Mouse (Mus musculus) stomach, embryonic 15.5 days (tissue): ENCODE results near the gene Arnt. TPM values are rescaled to one million over a fixed set of nuclear protein-coding genes. Genes with fewer than 3 reads are reported as not detected.
A peak's percentile ranks its signal among the peaks of the same experiment; 100 is the strongest.
"Not testable (repeated sequence)": the region's sequence is repeated elsewhere in the genome, so short reads cannot be mapped to it uniquely, and the experiment has no call there.

Experiments used
- ATAC-seq: fragments of 200-750 bp; cut with Nextera tagmentation; 2 replicates; pipeline ENCODE4 v1.8.0; 2017; ENCODE audit warnings: low read depth, moderate number of reproducible peaks, moderate TSS enrichment; ENCODE audit not compliant: insufficient read depth, low FRiP score
- H3K27ac ChIP-seq: fragments of 300-500 bp; sonication (generic); 2 replicates; pipeline ENCODE4 v1.5.1; 2015; ENCODE audit warnings: mild to moderate bottlenecking, inconsistent platforms
- H3K27me3 ChIP-seq: fragments of 300-500 bp; sonication (generic); replicated peaks from 2 replicates; pipeline ENCODE4 v1.6.1; 2015; ENCODE audit warnings: inconsistent platforms
- H3K36me3 ChIP-seq: fragments of 300-500 bp; sonication (generic); 2 replicates; pipeline ENCODE4 v1.6.1; 2015; ENCODE audit warnings: inconsistent platforms
- H3K4me1 ChIP-seq: fragments of 300-500 bp; sonication (generic); 2 replicates; pipeline ENCODE4 v1.6.1; 2015; ENCODE audit warnings: inconsistent platforms
- H3K4me2 ChIP-seq: fragments of 300-500 bp; sonication (generic); 2 replicates; pipeline ENCODE4 v1.6.1; 2015; ENCODE audit warnings: mild to moderate bottlenecking, inconsistent platforms
- H3K4me3 ChIP-seq: fragments of 300-500 bp; sonication (generic); replicated peaks from 2 replicates; pipeline ENCODE4 v1.5.1; 2015; ENCODE audit warnings: inconsistent platforms
- H3K9ac ChIP-seq: fragments of 300-500 bp; sonication (generic); 2 replicates; pipeline ENCODE4 v1.6.1; 2015; ENCODE audit warnings: inconsistent platforms
- H3K9me3 ChIP-seq: fragments of 300-500 bp; sonication (generic); 2 replicates; pipeline ENCODE4 v1.6.1; 2016; ENCODE audit warnings: inconsistent platforms
- WGBS: fragments of 180-500 bp; shearing (Covaris S2); methylation state at CpG from one replicate; pipeline ENCODE4 v1.1.7; 2015; 5-methylcytosine and 5-hydroxymethylcytosine counted together
- polyA plus RNA-seq: library from polyadenylated mRNA; unstranded; fragments of >200 nt; fragmentation: Nextera tagmentation; extraction: Ambion mirVana; gene quantifications from 2 replicates; pipeline ENCODE4 v1.2.1, GENCODE M21; 2015

Gene Arnt
- polyA plus RNA-seq = 38.6 and 42.4 TPM in 2 replicates

DNA sequence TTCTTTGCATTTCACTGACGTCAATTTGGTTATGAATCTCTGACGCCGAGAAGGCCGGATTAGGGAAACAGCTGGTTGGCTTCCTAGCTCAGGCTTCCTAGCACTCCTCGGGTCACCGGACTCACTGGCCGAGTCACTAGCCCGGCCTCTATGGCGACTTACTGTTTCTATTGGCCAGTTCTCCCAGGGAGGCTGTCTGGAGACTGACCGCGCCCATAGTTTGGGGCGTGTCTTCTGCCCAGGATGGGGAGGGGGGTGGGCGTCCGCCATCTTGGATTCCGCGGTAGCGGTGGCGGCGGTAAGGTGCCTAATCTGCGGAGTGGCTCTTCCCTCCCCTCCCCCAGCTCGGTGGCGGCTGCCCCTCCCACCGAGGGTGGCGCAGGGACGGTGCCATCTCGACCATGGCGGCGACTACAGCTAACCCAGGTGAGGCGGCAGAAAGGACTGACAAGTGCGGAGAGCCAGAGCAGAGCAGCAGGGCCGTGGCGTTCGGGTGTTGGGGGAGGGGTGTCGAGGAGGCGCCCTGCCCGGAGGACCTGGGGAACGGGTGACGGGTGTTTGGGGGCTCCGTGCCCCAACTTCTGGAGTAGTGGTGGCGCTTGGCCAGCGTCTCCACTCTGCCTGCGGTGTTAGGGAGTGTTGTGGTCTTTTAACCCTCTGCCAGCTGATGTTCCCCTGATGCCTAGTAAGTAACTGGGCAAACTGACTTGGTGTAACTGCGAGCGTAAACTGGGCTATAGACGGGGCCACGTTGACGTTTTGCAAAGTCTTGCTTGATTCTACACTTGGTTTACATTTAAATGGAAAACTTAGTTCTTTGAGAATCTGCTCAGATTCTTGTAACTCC lies at the start of gene Arnt:
Gene Arnt, plus strand, starts transcription at position 253 of the 847 bp plus-strand sequence.
- Histone ChIP-seq H3K27me3 (no peaks in the 10 kb centered on the region), H3K9ac (peak within 1 kb of the TSS; percentile 63), H3K4me1 (no peaks in the 10 kb centered on the region), H3K9me3 (no peaks in the 10 kb centered on the region), H3K4me2 (peak within 1 kb of the TSS; percentile 52), H3K27ac (peak within 1 kb of the TSS; percentile 65), H3K4me3 (peak within 1 kb of the TSS; percentile 77), H3K36me3 (peaks cover 16% of the 10 kb centered on the region; the same call in 1 of the 2 replicates)
- peak; percentile 100 for ATAC-seq
- under 1% methylated on average over 47 of the region's 47 CpGs for WGBS

DNA sequence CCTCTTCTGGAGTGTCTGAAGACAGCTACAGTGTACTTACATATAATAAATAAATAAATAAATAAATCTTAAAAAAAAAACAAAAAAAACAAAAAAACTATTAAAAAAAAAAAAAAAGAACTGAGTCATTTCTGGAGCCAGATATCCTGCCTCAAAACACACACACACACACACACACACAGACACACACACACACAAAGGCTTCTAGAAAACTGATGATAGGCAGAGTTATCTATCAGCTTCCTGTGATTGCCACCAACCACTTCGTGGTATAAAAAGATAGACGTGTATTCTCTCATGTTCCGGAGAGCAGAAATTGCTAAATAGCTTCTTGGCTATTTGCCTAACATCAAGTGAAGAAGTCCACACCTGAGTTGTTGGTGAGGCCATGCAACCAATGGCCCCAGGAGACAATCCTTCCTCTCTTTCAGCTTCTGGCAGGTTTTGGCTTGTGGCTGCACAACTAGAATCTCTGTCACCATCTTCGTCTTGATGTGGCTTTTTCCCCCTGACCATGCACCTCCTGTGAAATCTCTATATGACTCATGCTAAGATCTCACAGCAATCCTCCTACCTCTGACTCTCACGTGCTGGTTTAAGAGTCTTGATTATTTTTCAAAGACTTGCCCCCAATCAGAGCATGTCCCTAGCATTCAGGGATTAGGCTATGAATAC lies 48.6 kb upstream of the Arnt start:
- no peaks in the 10 kb centered on the region for H3K4me1 ChIP-seq
- 75% methylated on average over 5 of the region's 5 CpGs for WGBS
- no peak overlapping the region for H3K27ac ChIP-seq
- no peak overlapping the region for H3K4me3 ChIP-seq
- no peak for ATAC-seq
- H3K27me3 ChIP-seq = no peaks in the 10 kb centered on the region
- H3K4me2 ChIP-seq = no peak overlapping the region
- H3K36me3 ChIP-seq = no peaks in the 10 kb centered on the region
- H3K9ac ChIP-seq = no peak overlapping the region
- no peaks in the 10 kb centered on the region for H3K9me3 ChIP-seq

DNA sequence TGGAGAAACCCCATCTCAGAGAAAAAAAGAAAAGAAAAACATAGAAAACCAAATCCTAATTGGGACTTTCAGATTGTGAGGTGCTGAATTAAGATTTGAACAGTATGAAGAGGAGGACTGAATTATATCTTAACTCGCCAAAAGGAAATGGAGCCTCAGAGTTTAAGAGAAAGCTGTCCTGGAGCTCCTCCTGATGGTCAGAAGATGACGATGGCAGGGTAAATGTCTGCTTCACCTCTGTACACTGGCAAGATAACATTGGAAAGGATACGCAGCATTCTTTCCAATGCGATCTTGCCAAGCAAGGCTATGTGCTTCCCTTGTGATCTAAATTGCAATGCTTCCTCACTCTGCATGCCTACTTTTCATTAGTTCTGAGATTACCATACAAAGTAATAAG lies 39.8 kb upstream of the Arnt start:
- H3K36me3 ChIP-seq = no peaks in the 10 kb centered on the region
- 83% methylated on average over 4 of the region's 4 CpGs for WGBS
- no peaks in the 10 kb centered on the region for H3K27me3 ChIP-seq
- no peak overlapping the region for H3K4me3 ChIP-seq
- H3K4me1 ChIP-seq = no peaks in the 10 kb centered on the region
- no peak overlapping the region for H3K9ac ChIP-seq
- no peak overlapping the region for H3K4me2 ChIP-seq
- H3K27ac ChIP-seq = no peak overlapping the region
- H3K9me3 ChIP-seq = no peaks in the 10 kb centered on the region
- no peak for ATAC-seq

DNA sequence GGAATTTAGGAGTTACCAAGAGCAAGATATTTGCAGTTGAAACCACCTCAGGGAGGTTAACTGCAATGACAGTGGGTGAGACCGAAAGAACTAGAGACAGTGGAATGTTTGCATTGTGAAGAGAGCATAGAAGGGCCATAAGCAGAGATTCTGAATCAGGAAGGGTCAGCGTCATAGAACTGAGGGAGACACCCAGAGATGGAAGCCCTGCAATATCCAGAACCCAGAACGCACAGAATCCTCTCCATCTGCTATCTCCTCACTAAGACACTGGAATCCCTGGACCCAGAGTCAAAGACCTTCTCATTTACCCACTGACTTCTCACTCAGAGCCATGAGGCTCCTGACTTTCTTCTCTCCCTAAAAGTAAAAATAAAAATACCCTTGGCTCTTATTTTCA lies 31.4 kb upstream of the Arnt start, which contains the start of gene 4930558C23Rik:
Gene 4930558C23Rik, minus strand, starts transcription at position 101 of the 400 bp plus-strand sequence.
- Histone ChIP-seq H3K4me1 (no peaks in the 10 kb centered on the region), H3K36me3 (no peaks in the 10 kb centered on the region), H3K4me2 (no peak within 1 kb of the TSS), H3K9ac (no peak within 1 kb of the TSS), H3K4me3 (no peak within 1 kb of the TSS), H3K9me3 (no peaks in the 10 kb centered on the region), H3K27ac (no peak within 1 kb of the TSS), H3K27me3 (no peaks in the 10 kb centered on the region)
- 86% methylated on average over 3 of the region's 3 CpGs for WGBS
- ATAC-seq = no peak

DNA sequence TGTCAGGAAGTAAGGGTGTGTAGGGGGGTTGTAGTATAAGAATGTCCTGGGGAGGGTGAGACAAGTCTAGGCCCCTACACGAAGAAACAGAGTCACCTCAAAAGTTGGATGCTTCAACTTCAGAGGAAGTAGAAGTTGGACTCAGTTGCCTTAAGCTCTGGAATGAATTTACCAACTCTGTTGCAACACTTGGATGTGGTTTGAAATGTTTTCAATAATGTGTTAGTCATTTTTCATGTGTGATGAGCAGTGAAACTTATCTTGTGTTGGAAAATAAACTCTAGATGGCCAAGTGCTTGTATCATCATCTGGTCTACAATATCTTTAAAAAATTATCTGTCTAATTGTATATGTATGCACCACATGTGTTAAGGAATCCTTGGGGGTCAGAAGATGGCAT lies 26.5 kb upstream of the Arnt start:
- H3K27ac ChIP-seq = no peak overlapping the region
- no peaks in the 10 kb centered on the region for H3K36me3 ChIP-seq
- H3K4me1 ChIP-seq = no peaks in the 10 kb centered on the region
- no peak overlapping the region for H3K4me3 ChIP-seq
- no peaks in the 10 kb centered on the region for H3K27me3 ChIP-seq
- H3K9me3 ChIP-seq = no peaks in the 10 kb centered on the region
- WGBS = 69% methylated on average over 1 of the region's 1 CpGs
- H3K9ac ChIP-seq = no peak overlapping the region
- H3K4me2 ChIP-seq = no peak overlapping the region
- ATAC-seq = no peak

DNA sequence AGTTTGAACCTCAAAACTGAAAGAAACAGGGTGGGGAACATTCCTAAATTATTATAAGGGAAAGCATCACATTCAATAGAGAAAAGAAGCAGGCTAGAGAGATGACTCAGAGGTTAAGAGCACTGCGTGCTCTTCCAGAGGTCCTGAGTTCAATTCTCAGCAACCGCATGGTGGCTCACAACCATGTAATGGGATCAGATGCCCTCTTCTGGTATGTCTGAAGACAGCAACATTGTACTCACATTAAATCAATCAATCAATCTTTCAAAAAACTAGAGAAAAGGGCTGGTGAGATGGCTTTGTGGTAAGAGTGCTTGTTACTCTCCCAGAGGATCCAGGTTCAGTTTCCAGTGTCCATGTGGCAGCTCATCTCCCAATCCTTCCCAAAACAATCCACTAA lies 25.3 kb upstream of the Arnt start:
- H3K27me3 ChIP-seq = no peaks in the 10 kb centered on the region
- H3K4me3 ChIP-seq = no peak overlapping the region
- H3K4me2 ChIP-seq = no peak overlapping the region
- H3K36me3 ChIP-seq = no peaks in the 10 kb centered on the region
- no peak overlapping the region for H3K27ac ChIP-seq
- no peaks in the 10 kb centered on the region for H3K9me3 ChIP-seq
- H3K4me1 ChIP-seq = no peaks in the 10 kb centered on the region
- no peak for ATAC-seq
- WGBS = 80% methylated on average over 2 of the region's 2 CpGs
- no peak overlapping the region for H3K9ac ChIP-seq

DNA sequence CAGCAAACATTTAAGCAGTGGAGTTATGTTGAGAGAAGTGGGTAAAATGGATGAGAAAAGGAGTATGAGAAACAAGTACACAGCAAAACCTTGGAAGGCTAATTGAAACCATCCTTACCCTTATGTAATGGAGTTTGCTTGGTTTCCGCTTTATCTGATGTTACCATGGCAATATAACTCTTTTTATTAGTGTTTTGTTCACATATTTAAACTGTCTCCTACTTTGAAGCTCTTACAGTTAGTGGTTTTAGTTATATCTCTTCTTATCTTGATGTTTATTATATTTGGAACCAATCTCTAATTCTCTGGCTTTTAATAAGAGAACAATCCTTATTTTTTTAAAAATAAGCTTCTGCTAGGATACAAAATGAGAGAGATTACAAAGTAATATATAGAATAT lies 21.9 kb upstream of the Arnt start:
- no peaks in the 10 kb centered on the region for H3K36me3 ChIP-seq
- ATAC-seq = no peak
- no peaks in the 10 kb centered on the region for H3K9me3 ChIP-seq
- WGBS = 77% methylated on average over 1 of the region's 1 CpGs
- H3K4me3 ChIP-seq = no peak overlapping the region
- H3K27ac ChIP-seq = no peak overlapping the region
- no peaks in the 10 kb centered on the region for H3K4me1 ChIP-seq
- H3K4me2 ChIP-seq = no peak overlapping the region
- no peak overlapping the region for H3K9ac ChIP-seq
- H3K27me3 ChIP-seq = no peaks in the 10 kb centered on the region

DNA sequence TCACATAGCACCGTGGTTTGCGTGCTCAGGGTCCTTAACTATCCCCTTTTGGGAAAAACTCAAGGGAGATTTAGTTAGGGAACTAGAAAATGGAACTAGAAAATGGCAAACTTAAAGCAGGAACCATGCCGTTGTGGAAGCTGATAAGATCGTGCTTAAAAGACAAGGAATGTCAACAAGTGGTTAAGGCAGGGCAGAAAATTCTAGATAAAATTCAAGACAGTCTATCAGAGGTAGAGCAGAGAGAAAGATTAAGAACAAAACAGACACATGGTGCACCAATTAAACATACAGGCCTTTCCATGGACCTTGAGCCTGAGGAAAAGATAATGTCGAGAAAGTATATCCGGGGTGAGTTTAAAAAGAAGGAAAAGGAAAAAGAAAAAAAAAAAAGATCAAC lies 16.3 kb upstream of the Arnt start:
- ATAC-seq = no peak
- Histone ChIP-seq H3K27me3 (no peaks in the 10 kb centered on the region), H3K4me1 (no peaks in the 10 kb centered on the region), H3K27ac (no peak overlapping the region), H3K36me3 (no peaks in the 10 kb centered on the region), H3K9ac (no peak overlapping the region), H3K4me3 (no peak overlapping the region), H3K4me2 (no peak overlapping the region), H3K9me3 (no peaks in the 10 kb centered on the region; the same call in 1 of the 2 replicates)
- 83% methylated on average over 6 of the region's 6 CpGs for WGBS

DNA sequence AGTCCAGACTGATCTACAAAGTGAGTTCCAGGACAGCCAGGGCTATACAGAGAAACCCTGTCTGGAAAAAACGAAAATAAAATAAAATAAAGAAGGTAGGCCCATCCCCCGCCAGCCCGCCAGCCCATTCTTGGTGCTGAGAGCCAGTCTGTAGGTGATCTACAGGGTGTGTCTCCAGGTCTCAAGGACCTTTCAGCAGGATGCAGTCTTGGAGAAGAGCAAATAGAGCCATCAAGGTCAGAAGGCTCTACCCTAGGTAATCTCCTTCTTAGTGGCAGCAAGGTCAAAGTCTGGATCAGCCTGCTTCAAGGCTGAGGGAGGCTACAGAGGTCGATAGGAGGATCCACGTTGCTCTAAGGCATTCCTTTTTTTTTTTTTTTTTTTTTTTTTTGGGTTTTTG lies 7.7 kb upstream of the Arnt start:
- ATAC-seq, H3K36me3 ChIP-seq, H3K4me1 ChIP-seq, H3K9ac ChIP-seq, H3K9me3 ChIP-seq, H3K4me2 ChIP-seq, H3K27ac ChIP-seq, H3K4me3 ChIP-seq, H3K27me3 ChIP-seq: not testable (repeated sequence)
- WGBS = 85% methylated on average over 5 of the region's 5 CpGs

DNA sequence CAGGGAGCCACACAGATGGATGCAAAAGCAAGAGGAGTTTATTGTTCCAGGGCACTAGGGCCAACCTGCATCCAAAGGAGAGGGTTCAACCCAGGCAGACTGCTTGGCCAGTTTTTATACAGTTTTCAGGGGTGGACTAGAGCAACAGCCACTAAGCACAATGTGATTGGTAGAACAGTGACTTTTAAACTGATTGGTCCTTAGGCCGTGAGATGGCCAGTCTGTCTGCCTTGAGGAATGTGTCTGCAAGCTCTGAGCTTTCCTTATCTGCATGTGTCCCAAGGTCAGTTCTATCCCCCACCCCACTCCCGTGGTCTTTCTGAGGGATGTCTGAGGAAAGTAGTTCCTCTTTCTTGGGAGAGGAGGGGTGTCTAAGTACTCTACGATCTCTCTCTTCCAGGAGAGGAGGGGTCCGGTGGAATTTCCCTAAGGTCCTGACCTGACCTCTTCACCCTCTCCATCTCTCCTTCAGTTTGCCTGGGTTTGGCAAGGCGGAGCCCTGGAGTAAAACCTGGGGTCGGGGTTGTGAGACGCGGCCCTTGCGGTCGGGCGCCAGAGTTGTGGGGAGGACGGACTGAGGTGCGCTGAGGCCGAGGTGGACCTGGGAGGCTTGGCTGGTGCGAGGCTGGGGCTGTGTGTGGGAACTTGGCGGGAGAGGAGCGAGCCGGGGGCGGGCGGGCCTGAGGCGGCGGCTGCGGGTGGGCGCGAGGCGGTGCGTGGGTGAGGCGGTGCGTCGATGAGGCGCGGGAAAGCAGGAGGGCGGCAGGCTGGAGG lies 6.9 kb upstream of the Arnt start:
- WGBS = 19% methylated on average over 17 of the region's 33 CpGs
- ATAC-seq = peak; percentile 50; the same call in 1 of the 2 replicates
- H3K9ac ChIP-seq = not testable (repeated sequence)

DNA sequence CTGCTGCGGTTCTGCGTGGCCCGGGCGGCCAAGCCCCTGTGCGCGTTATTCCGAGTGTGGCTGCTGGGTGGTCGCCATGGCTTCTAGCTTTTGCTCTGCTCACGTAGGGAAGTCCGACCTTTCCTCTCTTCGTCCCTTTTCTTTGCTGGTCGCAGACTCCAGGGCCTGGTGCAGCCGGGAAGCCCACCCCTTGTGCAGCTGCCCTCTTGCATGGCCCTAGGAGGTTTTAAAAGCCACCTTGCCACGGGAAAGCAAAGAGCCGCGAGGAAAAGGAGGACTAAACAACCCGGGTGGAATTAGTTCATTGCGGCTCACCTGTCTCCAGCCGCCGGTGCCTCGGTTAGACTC lies 6.3 kb upstream of the Arnt start:
- H3K4me1 ChIP-seq, H3K9ac ChIP-seq, H3K36me3 ChIP-seq, H3K27me3 ChIP-seq, H3K27ac ChIP-seq, ATAC-seq, H3K9me3 ChIP-seq: not testable (repeated sequence)
- Histone ChIP-seq H3K4me2 (peak overlapping the region; percentile 48), H3K4me3 (peak overlapping the region; percentile 27)
- 10% methylated on average over 16 of the region's 21 CpGs for WGBS

More for the DNA sequence above, 6.9 kb upstream of the Arnt start:
- peak overlapping the region; percentile 27 for H3K4me3 ChIP-seq
- H3K4me2 ChIP-seq = peak overlapping the region; percentile 48
- not testable (repeated sequence) for H3K4me1 ChIP-seq, H3K36me3 ChIP-seq, H3K27me3 ChIP-seq, H3K27ac ChIP-seq, H3K9me3 ChIP-seq

DNA sequence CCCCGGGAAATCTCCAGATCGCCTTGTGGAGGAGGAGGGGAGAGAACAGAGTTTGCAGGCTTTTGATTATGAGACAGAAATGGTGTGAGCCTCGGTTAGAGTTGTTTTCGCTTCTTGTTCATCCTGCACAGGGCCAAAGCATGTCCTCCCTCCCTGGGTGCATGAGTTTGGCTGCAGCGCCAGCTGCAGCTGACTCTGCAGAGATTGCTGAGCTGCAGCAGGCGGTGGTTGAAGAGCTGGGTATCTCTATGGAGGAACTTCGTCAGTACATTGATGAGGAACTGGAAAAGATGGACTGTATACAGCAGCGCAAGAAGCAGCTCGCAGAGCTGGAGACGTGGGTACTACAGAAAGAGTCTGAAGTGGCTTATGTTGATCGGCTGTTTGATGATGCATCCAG lies 5.8 kb upstream of the Arnt start:
- not testable (repeated sequence) for H3K9ac ChIP-seq, H3K36me3 ChIP-seq, H3K4me1 ChIP-seq, H3K4me3 ChIP-seq, H3K9me3 ChIP-seq, H3K27ac ChIP-seq, H3K27me3 ChIP-seq, H3K4me2 ChIP-seq
- peak; percentile 14; the same call in 1 of the 2 replicates for ATAC-seq
- WGBS = 69% methylated on average over 5 of the region's 11 CpGs
